Mouse (Mus musculus) midbrain, embryonic 13.5 days (tissue): Measurements from ENCODE around the gene Polq. TPM values are rescaled to one million over a fixed set of nuclear protein-coding genes. Genes with fewer than 3 reads are reported as not detected.

Experiments used
- ATAC-seq: fragments of 200-750 bp; cut with Nextera tagmentation; 2 replicates; pipeline ENCODE4 v1.8.0; 2017; ENCODE audit warnings: mild to moderate bottlenecking, moderate TSS enrichment, moderate library complexity
- H3K27ac ChIP-seq: fragments of 300-500 bp; sonication (generic); 2 replicates; pipeline ENCODE4 v1.5.1; 2015; ENCODE audit warnings: inconsistent platforms, mild to moderate bottlenecking, moderate library complexity
- H3K27me3 ChIP-seq: fragments of 300-500 bp; sonication (generic); 2 replicates; pipeline ENCODE4 v1.6.1; 2015; ENCODE audit warnings: mild to moderate bottlenecking, inconsistent platforms
- H3K36me3 ChIP-seq: fragments of 300-500 bp; sonication (generic); 2 replicates; pipeline ENCODE4 v1.6.1; 2015; ENCODE audit warnings: mild to moderate bottlenecking, inconsistent platforms
- H3K4me1 ChIP-seq: fragments of 300-500 bp; sonication (generic); replicated peaks from 2 replicates; pipeline ENCODE4 v1.6.1; 2015; ENCODE audit warnings: inconsistent platforms
- H3K4me2 ChIP-seq: fragments of 300-500 bp; sonication (generic); replicated peaks from 2 replicates; pipeline ENCODE4 v1.6.1; 2015; ENCODE audit warnings: moderate library complexity, mild to moderate bottlenecking, inconsistent platforms
- H3K4me3 ChIP-seq: fragments of 300-500 bp; sonication (generic); replicated peaks from 2 replicates; pipeline ENCODE4 v1.5.1; 2015; ENCODE audit warnings: mild to moderate bottlenecking, inconsistent platforms
- H3K9ac ChIP-seq: fragments of 300-500 bp; sonication (generic); replicated peaks from 2 replicates; pipeline ENCODE4 v1.6.1; 2015; ENCODE audit warnings: mild to moderate bottlenecking, inconsistent platforms
- H3K9me3 ChIP-seq: fragments of 300-500 bp; sonication (generic); 2 replicates; pipeline ENCODE4 v1.6.1; 2016; ENCODE audit warnings: mild to moderate bottlenecking, inconsistent platforms
- WGBS: fragments of 180-500 bp; shearing (Covaris S2); methylation state at CpG from one replicate; pipeline ENCODE4 v1.1.7; 2015; 5-methylcytosine and 5-hydroxymethylcytosine counted together
- polyA plus RNA-seq: library from polyadenylated mRNA; unstranded; fragments of >200 nt; fragmentation: Nextera tagmentation; extraction: Ambion mirVana; gene quantifications from 2 replicates; pipeline ENCODE4 v1.2.1, GENCODE M21; 2015

Polq gene
- polyA plus RNA-seq, result 4.3 and 4.7 TPM in 2 replicates

- Histone ChIP-seq H3K27me3 (no peaks in the 10 kb centered on the region), H3K27ac (no peak within 1 kb of the TSS), H3K4me2 (peak within 1 kb of the TSS; percentile 98), H3K4me1 (peaks cover 17% of the 10 kb centered on the region), H3K36me3 (no peaks in the 10 kb centered on the region), H3K4me3 (peak within 1 kb of the TSS; percentile 88), H3K9me3 (no peaks in the 10 kb centered on the region), H3K9ac (peak within 1 kb of the TSS; percentile 81)
- 7% methylated on average over 30 of the region's 30 CpGs for WGBS
- peak; percentile 99 for ATAC-seq
Observed at GRCm38 (mm10) chr16:37011061-37011921, at the start of gene Polq. Gene Polq, plus strand, starts transcription at chr16:37011786.

- 86% methylated on average over 4 of the region's 4 CpGs for WGBS
- no peak overlapping the region for H3K4me2 ChIP-seq
- ATAC-seq, result no peak
Observed at GRCm38 (mm10) chr16:36963415-36963814, 48.2 kb upstream of the Polq start.

GRCm38 (mm10) chr16:36979127-36979526 is 32.5 kb upstream of the Polq start:
- no peak overlapping the region for H3K27ac ChIP-seq
- H3K9ac ChIP-seq, result no peak overlapping the region
- no peak for ATAC-seq
- no peaks in the 10 kb centered on the region for H3K27me3 ChIP-seq
- H3K36me3 ChIP-seq, result no peaks in the 10 kb centered on the region
- no peak overlapping the region for H3K4me2 ChIP-seq
- no peaks in the 10 kb centered on the region for H3K4me1 ChIP-seq
- whole genome bisulfite sequencing, result 82% methylated on average over 2 of the region's 2 CpGs
- no peak overlapping the region for H3K4me3 ChIP-seq
- no peaks in the 10 kb centered on the region for H3K9me3 ChIP-seq

More at GRCm38 (mm10) chr16:36963415-36963814, 48.2 kb upstream of the Polq start:
- Histone ChIP-seq H3K4me3 (no peak overlapping the region), H3K9me3 (no peaks in the 10 kb centered on the region), H3K27me3 (no peaks in the 10 kb centered on the region), H3K27ac (no peak overlapping the region), H3K4me1 (no peaks in the 10 kb centered on the region), H3K9ac (no peak overlapping the region), H3K36me3 (no peaks in the 10 kb centered on the region)

GRCm38 (mm10) chr16:36983796-36984195 is 27.8 kb upstream of the Polq start:
- Histone ChIP-seq H3K27ac (no peak overlapping the region), H3K4me3 (no peak overlapping the region), H3K9ac (no peak overlapping the region), H3K4me2 (no peak overlapping the region), H3K27me3 (no peaks in the 10 kb centered on the region), H3K36me3 (no peaks in the 10 kb centered on the region), H3K4me1 (no peaks in the 10 kb centered on the region), H3K9me3 (no peaks in the 10 kb centered on the region)
- ATAC-seq, result no peak
- 83% methylated on average over 1 of the region's 1 CpGs for WGBS

- Histone ChIP-seq H3K9me3 (no peaks in the 10 kb centered on the region), H3K4me3 (no peak overlapping the region), H3K36me3 (no peaks in the 10 kb centered on the region), H3K27me3 (no peaks in the 10 kb centered on the region), H3K27ac (no peak overlapping the region), H3K4me2 (no peak overlapping the region), H3K4me1 (no peaks in the 10 kb centered on the region), H3K9ac (no peak overlapping the region)
- 65% methylated on average over 5 of the region's 5 CpGs for WGBS
- ATAC-seq, result no peak
Observed at GRCm38 (mm10) chr16:36985636-36986042, 25.9 kb upstream of the Polq start.

- no peak for ATAC-seq
- Histone ChIP-seq H3K9me3 (no peaks in the 10 kb centered on the region), H3K9ac (no peak overlapping the region), H3K27ac (no peak overlapping the region), H3K4me3 (no peak overlapping the region), H3K27me3 (no peaks in the 10 kb centered on the region), H3K36me3 (no peaks in the 10 kb centered on the region), H3K4me2 (no peak overlapping the region), H3K4me1 (no peaks in the 10 kb centered on the region)
- 78% methylated on average over 2 of the region's 2 CpGs for WGBS
Observed at GRCm38 (mm10) chr16:36987399-36987798, 24.2 kb upstream of the Polq start.

GRCm38 (mm10) chr16:36988066-36988465 is 23.5 kb upstream of the Polq start:
- H3K27me3 ChIP-seq, result no peaks in the 10 kb centered on the region
- H3K9ac ChIP-seq, result no peak overlapping the region
- no peaks in the 10 kb centered on the region for H3K9me3 ChIP-seq
- H3K27ac ChIP-seq, result no peak overlapping the region
- no peak overlapping the region for H3K4me3 ChIP-seq
- ATAC-seq, result no peak
- H3K4me1 ChIP-seq, result no peaks in the 10 kb centered on the region
- no peaks in the 10 kb centered on the region for H3K36me3 ChIP-seq
- no peak overlapping the region for H3K4me2 ChIP-seq

GRCm38 (mm10) chr16:36989493-36989892 is 22.1 kb upstream of the Polq start:
- WGBS, result 74% methylated on average over 8 of the region's 8 CpGs
- Histone ChIP-seq H3K4me1 (no peaks in the 10 kb centered on the region), H3K4me3 (no peak overlapping the region)

GRCm38 (mm10) chr16:36989999-36990625 is 21.5 kb upstream of the Polq start, which contains the start of gene Fbxo40:
Gene Fbxo40, minus strand, starts transcription at chr16:36990467.
- Histone ChIP-seq H3K9ac (no peak within 1 kb of the TSS), H3K4me1 (no peaks in the 10 kb centered on the region), H3K4me2 (no peak within 1 kb of the TSS), H3K27ac (no peak within 1 kb of the TSS), H3K9me3 (no peaks in the 10 kb centered on the region), H3K4me3 (no peak within 1 kb of the TSS), H3K36me3 (no peaks in the 10 kb centered on the region), H3K27me3 (no peaks in the 10 kb centered on the region)
- no peak for ATAC-seq
- 87% methylated on average over 18 of the region's 18 CpGs for WGBS

More at GRCm38 (mm10) chr16:36989493-36989892, 22.1 kb upstream of the Polq start:
- no peak overlapping the region for H3K27ac ChIP-seq
- H3K36me3 ChIP-seq, result no peaks in the 10 kb centered on the region
- no peaks in the 10 kb centered on the region for H3K27me3 ChIP-seq
- ATAC-seq, result no peak
- no peak overlapping the region for H3K4me2 ChIP-seq
- no peak overlapping the region for H3K9ac ChIP-seq
- no peaks in the 10 kb centered on the region for H3K9me3 ChIP-seq

- Histone ChIP-seq H3K9ac (no peak overlapping the region), H3K4me3 (no peak overlapping the region), H3K36me3 (no peaks in the 10 kb centered on the region), H3K27ac (no peak overlapping the region), H3K27me3 (no peaks in the 10 kb centered on the region), H3K4me1 (no peaks in the 10 kb centered on the region), H3K4me2 (no peak overlapping the region), H3K9me3 (no peaks in the 10 kb centered on the region)
- ATAC-seq, result no peak
- 81% methylated on average over 6 of the region's 6 CpGs for WGBS
Observed at GRCm38 (mm10) chr16:36997650-36998049, 13.9 kb upstream of the Polq start.

GRCm38 (mm10) chr16:36999366-36999972 is 12.1 kb upstream of the Polq start:
- H3K9me3 ChIP-seq, result no peaks in the 10 kb centered on the region
- 83% methylated on average over 9 of the region's 9 CpGs for WGBS
- H3K4me3 ChIP-seq, result no peak overlapping the region
- no peak for ATAC-seq
- H3K9ac ChIP-seq, result no peak overlapping the region
- H3K36me3 ChIP-seq, result no peaks in the 10 kb centered on the region
- H3K4me1 ChIP-seq, result no peaks in the 10 kb centered on the region
- no peak overlapping the region for H3K27ac ChIP-seq
- no peak overlapping the region for H3K4me2 ChIP-seq
- H3K27me3 ChIP-seq, result no peaks in the 10 kb centered on the region

GRCm38 (mm10) chr16:37009262-37009661 is 2.3 kb upstream of the Polq start:
- H3K9ac ChIP-seq, result no peak overlapping the region
- no peaks in the 10 kb centered on the region for H3K9me3 ChIP-seq
- no peak overlapping the region for H3K27ac ChIP-seq
- H3K4me3 ChIP-seq, result no peak overlapping the region
- H3K36me3 ChIP-seq, result no peaks in the 10 kb centered on the region
- H3K4me1 ChIP-seq, result peaks cover 17% of the 10 kb centered on the region
- WGBS, result 73% methylated on average over 6 of the region's 6 CpGs
- no peak for ATAC-seq
- H3K27me3 ChIP-seq, result no peaks in the 10 kb centered on the region
- no peak overlapping the region for H3K4me2 ChIP-seq
